Mouse (Mus musculus): ENCODE results near the gene Gnb3.

Gnb3 gene

DNA sequence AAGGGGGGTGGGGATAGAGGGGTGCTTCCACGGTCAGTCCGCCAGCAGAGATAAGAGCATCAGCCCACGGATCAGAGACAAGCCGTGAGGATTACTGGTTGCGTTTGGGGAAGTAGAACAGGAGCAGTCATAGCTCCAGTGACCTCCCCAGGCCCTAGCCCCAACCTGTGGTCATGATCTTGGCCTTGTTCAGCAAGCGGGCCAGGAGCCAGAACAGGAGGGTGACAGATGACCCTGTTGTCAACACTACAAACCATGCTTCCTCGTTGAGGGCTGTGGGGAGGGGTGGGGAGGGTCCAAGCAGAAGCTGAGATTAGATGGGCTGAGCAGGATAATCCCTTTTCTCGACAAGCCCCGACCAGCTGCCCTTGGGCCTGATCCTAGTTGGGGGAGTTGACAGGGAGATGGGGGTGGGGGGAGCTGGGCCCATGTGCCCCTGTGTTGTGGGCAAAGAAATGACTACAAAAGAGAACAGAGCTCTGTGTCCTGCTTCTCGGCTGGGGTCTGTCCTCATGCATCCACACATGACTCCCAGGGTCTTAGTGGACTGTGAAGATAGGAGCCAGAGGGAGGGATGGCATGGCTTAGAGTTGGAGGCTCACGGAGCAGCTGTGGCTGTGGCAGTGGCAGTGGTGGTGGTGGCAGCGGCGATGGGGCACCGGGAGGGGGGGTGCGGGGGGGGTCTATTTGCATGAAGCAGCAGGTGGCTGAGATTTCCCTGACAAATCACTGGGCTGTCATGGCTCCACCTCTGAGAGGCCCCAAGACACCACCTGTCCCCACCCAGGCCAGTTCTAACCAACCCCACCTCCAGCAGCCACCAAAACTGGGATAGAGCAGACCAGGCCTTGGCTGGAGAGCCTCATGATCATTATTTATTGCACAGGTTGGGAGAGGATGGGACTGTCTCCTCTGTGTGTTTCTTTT is at the start of gene Gnb3:
Gnb3 (minus strand) TSS at position 35 of the 927 bp plus-strand sequence.
- no peak for DNase-seq (ENCODE audit: low read depth, low spot score)

DNA sequence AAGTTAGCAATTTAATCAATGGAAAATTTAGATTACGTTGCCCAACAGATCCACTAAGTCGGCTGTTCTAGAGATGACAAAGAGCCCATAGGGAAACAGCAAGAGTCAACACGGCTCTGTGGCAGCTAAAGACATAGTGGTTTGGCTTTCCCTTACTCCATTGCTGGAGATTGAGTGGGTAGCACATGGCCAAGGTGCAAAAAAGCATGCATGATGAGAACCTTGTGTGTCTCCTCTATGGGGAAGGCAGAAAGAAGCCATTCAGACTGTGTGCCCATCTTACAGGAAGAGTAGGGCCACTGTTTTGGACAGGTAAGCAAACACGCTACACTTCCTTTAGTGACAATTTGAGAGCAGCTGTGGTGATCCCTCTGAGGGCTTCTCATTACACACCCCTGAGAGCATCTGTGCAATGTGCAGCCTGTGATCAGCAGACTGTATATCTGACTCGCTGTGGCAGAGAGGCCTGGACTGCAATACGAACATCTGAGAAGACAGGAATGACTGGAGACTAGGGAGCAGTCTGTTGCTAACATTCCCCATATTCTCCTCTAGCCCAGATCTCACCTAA is 48.6 kb upstream of the Gnb3 start:
- DNase-seq (ENCODE audit: low read depth, low spot score), result no peak

DNA sequence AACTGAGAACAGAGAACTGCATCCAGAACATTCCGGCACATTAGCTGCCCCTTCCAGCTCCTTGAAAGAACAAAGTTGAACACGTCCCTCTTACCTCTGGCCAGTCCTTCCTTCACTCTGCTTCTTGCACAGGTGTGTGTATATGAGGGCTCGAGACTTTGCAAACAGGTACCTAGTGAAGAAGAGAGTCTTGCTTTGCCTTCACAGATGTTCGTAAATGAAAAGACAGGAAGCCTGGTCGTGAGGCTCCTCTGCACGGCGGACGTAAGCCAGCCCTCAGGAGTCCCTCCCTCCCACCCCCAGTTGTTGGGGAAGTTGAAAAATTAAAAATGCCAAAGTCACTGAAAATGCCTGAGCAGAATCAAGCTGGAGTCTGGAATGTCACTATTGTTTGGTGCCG is 47.9 kb upstream of the Gnb3 start, which contains the start of gene Cd4:
Cd4 (minus strand) TSS at position 236 of the 400 bp plus-strand sequence.
- no peak for DNase-seq (ENCODE audit: low read depth, low spot score)

DNA sequence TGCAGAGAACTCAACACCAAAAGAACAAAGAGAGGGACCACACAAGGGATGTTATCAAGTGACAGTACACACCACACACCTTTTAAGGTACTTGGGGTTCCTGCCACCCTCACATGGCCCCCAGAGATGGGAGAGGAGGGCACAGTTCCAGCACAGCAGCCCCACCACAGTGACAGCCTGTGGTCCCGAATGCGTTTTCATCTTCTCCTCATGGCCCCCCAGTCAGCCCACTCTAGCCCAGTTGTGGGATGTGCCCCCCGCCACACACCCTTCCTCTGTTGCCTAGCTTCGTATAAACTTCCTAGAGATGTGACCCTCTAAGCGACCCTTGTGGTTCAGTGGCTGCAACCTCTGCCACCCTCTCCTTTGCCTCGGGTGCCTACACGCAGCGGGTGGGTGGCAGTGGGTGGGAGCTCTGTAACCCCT is 45.9 kb upstream of the Gnb3 start:
- DNase-seq (ENCODE audit: low read depth, low spot score), result no peak

DNA sequence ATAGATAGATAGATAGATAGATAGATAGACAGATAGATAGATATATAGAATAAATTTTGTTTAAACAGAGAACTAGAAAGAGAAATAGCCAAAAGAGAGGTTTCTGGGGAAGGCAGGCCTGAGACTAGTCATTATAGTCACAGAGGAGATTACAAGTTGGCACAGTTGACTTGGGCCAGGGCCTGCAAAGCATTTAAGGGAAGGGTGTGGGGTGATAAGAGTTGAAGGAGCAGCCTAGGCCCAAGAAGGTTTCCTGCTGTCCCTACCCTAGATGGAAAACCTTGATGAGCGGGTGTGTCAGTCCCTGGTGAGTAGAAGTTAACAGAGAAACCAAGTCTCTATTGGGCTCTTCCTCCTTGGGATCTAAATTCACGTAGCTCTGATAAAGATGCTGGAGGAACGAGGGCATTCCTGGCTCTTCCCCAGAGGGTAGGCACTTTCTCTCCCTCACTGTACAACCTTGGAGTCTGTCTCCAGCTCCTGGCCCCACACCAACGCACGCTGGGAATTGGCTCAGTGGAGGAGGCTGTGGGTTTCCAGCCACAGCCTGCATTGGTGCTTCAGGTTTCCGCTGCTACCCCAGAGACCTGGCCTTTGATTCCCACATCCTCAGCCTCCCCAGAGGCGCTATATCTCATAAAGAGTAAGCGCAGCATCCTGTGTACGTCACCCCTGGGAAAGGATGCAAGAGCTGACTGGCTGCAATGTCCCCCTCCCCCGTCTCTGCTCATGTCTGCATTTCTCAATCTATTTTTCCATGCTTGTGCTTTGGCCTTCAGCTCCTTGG is 44.8 kb upstream of the Gnb3 start:
- DNase-seq (ENCODE audit: low read depth, low spot score), result no peak

DNA sequence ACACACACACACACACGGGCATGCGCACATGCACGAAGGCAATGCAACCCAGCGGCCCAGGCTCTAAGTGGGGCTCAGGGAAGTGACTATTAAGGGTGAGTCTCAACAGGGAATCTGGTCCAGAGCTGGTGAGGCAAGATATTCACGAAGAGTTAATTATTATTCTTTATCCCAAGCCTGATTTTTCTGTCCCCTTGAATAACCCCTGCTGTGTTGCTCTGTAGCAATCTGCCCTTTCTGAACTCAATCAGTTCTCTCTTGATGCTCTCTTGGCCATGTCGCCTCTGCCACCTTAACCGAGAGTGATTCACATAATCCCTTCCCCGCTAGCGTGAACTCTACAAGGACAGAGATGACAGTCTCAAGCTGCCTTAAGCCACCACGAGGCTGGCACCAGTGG is 43.3 kb upstream of the Gnb3 start:
- DNase-seq (ENCODE audit: low read depth, low spot score), result no peak

DNA sequence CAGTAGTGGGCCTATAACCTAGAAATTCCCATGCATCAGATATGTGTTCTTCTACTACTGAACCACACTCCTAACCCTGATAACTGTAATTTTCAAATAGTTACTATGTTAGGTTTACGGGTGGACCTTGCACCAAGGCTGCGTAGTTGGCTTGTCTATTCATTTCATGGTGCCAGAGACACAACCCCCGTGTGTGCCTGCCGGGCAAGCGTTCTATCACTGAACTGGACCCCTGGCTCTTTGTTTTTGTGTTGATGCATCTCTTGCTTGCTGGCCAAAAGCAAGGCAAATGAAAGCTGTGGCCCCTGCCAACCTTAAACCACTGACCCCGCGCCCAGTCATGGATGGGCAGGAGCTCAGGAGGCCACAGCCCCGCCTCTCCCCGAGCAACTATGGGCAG is 41.7 kb upstream of the Gnb3 start:
- DNase-seq (ENCODE audit: low read depth, low spot score), result no peak

DNA sequence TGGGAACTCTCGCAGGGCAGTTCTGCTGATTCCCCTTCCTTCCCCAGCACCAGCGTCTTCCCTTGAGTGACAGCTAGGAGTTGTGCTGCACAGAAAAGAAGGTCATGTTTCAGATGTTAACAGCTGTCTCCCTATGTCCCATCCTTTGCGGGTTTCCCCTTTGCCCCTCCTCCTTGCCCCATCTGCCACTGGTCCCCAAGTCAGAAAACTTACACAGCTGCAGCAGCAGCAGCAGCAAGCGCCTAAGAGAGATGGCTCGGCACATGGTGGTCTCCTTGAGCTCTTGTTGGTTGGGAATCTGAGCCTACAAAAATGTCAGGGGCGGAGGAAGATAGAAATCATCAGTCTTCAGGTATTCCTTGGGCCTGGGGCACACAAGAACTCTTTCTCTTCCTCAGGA is 39.3 kb upstream of the Gnb3 start:
- no peak for DNase-seq (ENCODE audit: low read depth, low spot score)

DNA sequence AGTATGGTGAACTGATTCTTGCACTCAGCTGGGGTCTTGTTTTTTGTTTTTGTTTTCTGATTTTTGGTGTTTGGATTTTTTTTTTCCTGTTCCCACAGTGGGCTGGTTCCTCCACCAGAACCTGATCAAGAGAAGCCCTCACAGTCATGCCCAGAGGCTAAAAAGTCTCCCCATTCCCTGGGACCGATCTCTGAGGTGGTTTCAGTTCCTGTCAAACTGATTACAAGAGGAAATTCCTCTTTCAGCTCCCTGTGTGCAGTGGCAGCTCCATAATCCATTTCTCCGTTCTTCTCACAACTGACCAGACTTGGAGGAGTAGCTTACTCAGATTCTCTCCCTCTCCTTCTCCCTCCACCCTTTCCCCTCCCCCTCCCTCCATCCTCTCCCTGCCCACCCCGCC is 34.3 kb upstream of the Gnb3 start:
- DNase-seq (ENCODE audit: low read depth, low spot score), result no peak

DNA sequence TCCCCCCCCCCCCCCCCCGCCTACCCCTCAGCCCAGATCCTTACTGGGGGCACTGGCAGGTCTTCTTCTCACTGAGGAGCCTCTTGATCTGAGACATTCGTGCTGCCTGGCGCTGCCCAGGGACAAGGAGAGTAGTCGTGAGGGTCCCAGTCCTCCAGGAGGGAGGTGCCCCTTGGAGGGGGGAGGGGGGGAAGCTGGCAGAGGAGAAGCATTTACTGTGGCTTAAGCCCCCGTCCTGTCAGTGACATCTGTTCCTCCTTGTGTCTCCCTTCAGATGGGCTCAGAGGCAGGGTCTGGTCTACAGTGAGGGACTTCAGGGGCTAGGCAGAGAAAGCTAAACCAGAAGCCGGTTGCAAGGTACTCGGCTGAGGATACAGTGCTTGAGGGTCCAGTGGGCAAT is 26.5 kb upstream of the Gnb3 start:
- DNase-seq (ENCODE audit: low read depth, low spot score), result no peak

DNA sequence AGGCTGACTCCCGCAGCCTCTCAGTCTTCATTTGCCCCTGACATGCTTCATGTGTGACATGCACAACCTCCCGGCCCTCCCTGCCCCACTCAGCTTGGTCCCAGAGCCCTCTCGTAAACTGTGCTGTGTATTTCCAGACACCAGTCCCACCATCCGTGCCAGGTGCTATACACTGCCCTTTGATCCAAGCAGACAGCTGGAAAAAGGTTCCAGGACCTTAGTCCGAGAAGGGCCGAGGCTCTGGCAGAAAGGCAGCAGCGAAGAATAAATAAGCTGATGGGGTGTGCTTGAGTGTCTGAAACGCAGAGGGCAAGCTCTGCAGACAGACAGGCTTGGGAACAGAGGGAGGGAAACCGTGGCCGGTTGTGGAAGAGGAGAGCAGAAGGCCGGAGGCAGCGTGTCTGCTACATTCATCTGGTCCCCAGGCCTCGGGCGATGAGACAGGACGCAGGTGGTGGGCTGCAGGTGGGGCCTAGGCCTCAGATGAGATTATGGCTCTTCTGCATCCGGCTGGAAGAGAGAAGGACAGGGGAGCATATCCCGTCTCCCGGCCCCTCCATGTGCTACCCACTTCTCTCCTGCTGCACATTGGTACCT is 25.8 kb upstream of the Gnb3 start:
- DNase-seq (ENCODE audit: low read depth, low spot score), result no peak

DNA sequence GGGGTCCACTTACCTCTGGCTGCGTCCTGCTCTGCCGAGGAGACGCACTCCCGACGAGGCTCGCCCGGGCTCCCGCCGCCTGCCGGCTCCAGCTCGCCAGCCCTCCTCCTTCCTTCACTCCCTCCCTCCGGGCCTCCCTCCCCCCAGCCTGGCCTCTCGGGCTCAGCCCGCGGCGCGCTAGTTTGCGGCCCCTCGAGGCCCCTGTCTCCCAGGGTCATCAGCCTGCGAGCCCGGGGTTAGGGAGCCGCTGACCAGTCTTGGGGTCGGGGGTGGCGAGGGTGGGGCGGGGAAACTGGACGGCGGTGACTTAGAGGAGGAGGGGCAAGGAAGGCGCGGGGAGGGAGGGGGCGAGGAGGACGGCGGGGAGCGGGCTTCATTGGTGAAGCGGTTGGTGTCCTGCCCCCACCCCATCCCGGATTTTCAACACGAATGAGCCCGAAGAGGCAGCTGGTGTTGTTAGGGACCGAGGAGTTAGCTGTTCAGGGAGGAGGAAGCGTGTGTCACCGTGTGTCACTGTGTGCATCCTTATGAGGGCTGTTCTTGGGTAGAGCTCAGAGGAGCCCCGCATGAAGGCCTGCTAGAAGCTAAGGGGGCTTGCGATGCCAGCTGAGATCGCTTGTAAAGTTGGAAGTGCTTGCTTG is 23.7 kb upstream of the Gnb3 start, which contains the start of gene Gpr162:
Gpr162 (minus strand) TSS at position 326 of the 641 bp plus-strand sequence.
- peak; percentile 44 for DNase-seq (ENCODE audit: low read depth, low spot score)

DNA sequence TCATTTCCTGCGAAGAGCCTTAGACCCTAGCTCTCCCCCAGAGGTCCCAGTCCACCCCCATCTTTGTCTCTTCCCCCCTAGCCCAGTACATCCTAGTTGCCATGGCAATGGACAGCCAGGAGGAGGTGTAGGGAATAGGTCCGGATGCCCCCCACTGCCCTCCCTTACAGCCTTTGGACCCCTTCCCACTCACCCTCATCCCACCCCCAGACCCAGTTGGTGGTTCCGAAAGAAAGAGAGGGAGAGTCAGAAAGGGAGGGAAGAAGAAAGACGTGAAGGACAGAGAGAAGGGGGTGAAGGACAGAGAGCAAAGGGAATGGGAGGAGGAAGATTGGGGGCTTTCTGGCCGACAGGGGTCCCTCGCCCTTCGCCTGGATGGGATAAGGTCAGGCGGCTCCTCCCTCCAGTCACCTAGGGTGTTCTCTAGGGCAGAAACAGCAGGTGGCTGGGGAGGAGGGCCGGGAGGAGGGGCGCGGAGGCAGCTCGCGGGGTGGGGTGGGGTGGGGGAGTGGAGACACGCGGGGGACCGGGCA is 23.1 kb upstream of the Gnb3 start:
- no peak for DNase-seq (ENCODE audit: low read depth, low spot score)

DNA sequence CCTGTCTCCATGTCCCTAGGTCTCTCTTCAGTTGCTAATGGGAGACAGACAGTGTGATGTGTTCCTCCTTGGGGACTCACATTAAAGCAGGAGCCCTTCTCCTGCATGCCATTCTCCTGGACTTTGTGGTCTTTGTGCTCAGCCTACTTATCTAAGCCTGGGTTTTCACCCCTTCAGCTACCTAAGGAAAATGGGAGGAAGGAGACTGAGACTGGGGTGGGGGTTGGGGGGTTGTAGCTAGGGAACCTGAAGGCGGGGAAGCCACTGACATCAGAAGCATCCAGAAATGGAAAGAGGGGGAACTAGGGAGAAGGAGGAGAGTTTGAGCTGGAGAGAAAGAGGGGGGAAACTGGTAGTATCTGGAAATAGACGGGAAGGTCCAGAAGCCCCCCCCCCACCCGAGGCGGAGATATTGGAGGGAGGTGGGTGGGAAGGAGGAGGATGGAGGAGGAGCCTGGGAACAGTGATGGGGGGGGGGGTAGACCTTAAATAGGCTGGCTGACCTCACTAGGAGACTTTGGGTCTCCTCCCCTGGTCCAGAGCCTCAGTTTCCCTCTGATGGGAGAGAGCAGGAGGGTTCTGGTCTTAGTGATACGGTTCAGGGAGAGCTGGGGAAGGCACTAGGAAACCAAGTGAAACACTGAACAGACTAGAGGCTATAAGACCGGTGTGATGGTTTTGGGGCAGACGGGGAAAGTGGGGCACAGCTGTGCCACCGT is 22.5 kb upstream of the Gnb3 start:
- DNase-seq (ENCODE audit: low read depth, low spot score), result no peak

DNA sequence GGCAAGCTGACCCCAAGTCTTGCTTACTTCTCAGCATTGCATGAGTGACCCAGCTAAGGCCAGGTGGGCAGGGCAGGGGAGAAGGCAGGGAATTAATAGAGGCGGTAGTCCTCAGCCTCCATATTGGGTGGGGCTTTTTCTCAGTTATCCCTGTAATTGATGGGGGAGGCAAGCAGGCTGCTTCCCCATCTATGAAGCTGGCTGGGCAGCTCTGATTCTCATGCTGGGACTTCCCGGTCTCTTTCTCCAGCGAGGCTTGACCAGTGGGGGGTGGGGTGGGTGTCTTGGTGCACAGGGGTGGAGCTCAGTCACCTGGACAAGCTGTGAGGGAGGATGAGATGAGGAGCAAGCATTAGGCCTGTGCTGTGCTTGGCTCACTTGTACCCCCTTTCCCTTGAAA is 21.7 kb upstream of the Gnb3 start:
- DNase-seq (ENCODE audit: low read depth, low spot score), result no peak

DNA sequence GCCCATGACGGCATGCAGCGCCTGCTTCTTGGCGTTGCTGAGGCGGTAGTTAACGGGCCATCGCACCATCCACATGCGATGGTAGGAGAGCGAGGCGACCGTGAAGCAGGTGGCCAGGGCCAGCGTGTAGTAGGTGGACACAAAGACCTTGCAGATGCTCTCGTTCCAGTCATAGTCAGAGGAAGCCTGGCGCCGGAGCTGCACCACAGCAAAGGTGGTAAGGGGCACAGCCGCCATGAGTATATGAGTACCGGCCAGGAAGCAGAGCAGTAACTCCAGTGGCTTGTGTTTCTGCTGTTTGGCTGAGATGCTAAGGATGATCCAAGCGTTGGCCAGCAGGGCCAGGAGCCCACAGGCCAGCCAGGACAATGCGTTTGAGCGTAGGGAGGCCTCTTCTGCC is 21.2 kb upstream of the Gnb3 start:
- no peak for DNase-seq (ENCODE audit: low read depth, low spot score)

DNA sequence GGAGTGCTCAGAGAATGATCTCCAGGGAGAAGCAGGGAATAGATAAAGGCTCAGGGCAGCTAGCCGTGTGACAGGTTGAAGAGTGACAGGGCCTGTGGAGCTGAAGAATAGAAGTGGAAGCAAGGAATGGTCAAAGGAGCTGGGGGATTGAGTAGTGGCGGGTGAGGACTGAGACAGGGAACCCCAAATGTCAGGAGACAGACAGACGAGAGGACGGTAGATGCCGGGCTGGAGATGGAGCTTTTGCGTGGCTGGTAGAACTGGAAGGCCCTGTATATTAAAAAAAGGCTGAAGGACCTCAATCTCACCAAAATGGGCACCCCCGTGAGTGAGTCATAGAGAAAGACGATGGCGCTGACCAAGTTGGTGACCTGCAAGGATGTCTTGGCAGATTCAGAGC is 20.4 kb upstream of the Gnb3 start:
- no peak for DNase-seq (ENCODE audit: low read depth, low spot score)

DNA sequence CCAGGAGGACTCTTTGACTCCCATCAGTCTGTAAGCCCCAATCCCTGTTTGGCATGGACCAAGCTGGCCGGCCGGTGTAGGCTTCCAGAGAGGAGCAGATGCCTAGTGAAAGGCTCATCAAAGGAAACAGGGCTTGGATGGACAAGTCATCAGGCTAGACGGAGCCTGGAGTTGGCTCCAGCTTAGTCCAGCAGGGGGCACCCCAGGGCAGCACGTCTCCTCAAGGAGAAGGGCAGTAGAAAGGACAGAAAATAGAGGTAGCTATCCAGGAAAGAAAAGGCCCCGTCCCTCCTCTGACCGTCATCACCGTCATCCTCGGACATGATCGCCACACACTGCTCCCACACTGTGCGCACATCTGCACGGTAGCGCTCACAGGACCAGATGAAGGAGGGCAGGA is 19.6 kb upstream of the Gnb3 start:
- DNase-seq (ENCODE audit: low read depth, low spot score), result peak; percentile 72

DNA sequence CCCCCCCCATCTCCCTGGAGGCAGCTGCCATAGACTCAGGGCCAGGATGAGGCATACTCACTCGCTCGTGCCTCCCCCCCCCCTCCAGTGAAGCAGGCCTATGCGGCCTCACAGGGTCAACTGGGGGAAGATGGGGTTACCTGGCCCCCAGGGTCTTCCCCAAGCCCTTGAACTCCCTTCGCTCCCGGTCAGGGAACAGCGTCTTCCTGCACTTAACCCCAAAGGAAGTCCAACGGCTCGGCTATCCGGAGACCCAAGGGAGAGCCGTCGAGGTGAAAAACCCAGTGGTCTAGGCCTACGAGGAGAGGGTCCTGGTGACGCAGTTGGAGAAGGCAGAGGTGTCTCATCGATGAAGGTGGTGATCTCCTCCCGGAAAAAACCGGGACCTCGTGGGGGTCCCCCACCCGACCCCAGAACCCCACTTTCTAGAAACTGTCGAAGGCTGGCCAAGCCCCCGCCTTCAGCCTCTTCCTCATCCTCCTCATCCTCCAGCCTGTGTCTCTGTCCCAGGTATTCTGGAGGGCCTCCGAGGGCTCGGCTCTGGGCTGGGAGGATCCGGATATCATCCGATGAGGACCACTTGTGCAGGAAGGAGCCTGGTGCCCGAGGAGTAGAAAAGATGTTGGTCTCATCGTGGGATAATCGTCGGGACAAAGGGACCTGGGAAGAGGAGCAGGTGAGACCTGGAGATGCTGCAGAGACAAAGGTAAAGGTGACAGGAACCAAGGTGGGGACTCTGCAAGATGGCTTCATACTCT is 18.7 kb upstream of the Gnb3 start:
- DNase-seq (ENCODE audit: low read depth, low spot score), result no peak
